Mouse (Mus musculus) brain, embryonic 14.5 days (tissue): ENCODE measurements around the gene Cacna2d1.

Experiments used
- CTCF ChIP-seq: fragments of 200-500 bp; IDR thresholded peaks from 2 replicates; pipeline ENCODE4 v1.5.1; 2012; ENCODE audit warnings: inconsistent platforms, mild to moderate bottlenecking, moderate library complexity, borderline replicate concordance; ENCODE audit not compliant: insufficient read depth, insufficient read length; ENCODE audit errors: extremely low read depth
- POLR2A ChIP-seq: fragments of 200-500 bp; IDR thresholded peaks from 2 replicates; pipeline ENCODE4 v1.6.1; 2012; ENCODE audit warnings: mild to moderate bottlenecking, inconsistent platforms, borderline replicate concordance; ENCODE audit not compliant: poor library complexity, insufficient read depth, insufficient read length, severe bottlenecking; ENCODE audit errors: extremely low read depth

DNA sequence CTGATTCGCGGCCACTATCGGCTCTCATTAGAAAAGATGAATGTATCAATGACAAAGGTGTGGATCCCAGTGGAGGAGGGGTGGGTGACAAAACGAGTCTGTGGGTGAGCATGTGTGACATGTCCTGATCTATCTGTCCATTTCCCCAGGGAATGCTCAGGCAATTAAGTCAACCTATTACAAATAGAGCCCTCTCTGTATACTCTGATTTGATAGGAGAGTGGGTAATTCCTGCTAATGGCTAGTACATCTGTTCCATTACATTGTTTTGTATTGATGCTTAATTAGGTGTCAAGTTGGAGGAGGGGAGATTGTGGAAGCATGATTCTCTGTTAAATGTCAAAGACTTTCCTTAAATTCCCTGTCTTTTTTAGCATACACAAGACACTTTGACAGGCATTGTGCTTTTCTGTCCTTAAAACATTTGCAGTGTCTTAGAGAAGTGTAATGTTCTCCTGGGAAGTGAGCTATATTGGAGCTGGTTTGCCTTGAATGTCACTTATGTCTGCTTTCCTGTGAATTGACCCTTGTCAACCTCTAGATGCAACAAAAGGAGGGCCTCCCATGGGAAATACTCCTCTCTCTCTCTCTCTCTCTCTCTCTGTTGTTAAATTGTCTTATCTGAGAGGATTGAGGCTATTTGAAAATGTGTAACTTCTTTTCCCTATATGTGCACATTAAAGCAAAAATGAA, 58.9 kb downstream of the Cacna2d1 start:
- TF ChIP-seq CTCF (no peak), POLR2A (no peak)
